Mouse (Mus musculus): ENCODE results near the gene Macc1. TPM values are rescaled to one million over a fixed set of nuclear protein-coding genes. Genes with fewer than 3 reads are reported as not detected.

Macc1 gene
- polyA plus RNA-seq, 1 experiment from 2014 or later, result 0.48 TPM

DNA sequence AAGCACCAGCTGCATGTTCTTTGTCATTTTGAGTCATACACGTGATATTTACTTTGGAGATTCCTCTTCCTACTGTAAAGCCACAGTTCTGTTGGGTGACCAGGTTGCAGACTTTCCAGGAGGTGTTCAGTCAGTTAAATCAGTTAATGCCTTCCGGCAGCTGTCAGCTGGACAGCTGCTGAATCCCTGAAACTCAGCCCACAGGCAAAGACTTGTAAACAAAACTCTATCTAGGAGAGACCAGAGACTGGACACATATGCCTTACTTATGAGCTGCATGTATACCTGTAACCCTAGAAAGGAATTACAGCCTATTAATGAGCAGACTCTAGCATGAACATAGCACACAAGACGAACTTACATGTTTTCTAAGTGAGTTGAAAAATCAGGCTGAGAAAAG, 137.2 kb downstream of the Macc1 start:
- no peak for ATAC-seq (ENCODE audit: low FRiP score)
- Histone ChIP-seq H3K4me2 (replicated peaks) (no peak overlapping the region), H3K9me3 (replicated peaks) (no peaks in the 10 kb centered on the region), H3K27me3 (no peaks in the 10 kb centered on the region), H3K4me1 (no peaks in the 10 kb centered on the region), H3K36me3 (no peaks in the 10 kb centered on the region), H3K4me3 (no peak overlapping the region), H3K9ac (no peak overlapping the region), H3K27ac (no peak overlapping the region)
- WGBS, result 78% methylated on average over 3 of the region's 3 CpGs

GRCm38 (mm10) chr12:119454076-119454475, 140.0 kb downstream of the Macc1 start:
- no peaks in the 10 kb centered on the region for H3K9me3 ChIP-seq (replicated peaks)
- no peak overlapping the region for H3K27ac ChIP-seq
- WGBS, result 22% methylated on average over 1 of the region's 1 CpGs
- H3K27me3 ChIP-seq, result no peaks in the 10 kb centered on the region
- no peak overlapping the region for H3K4me3 ChIP-seq
- H3K36me3 ChIP-seq, result no peaks in the 10 kb centered on the region
- H3K9ac ChIP-seq, result no peak overlapping the region
- no peaks in the 10 kb centered on the region for H3K4me1 ChIP-seq
- no peak overlapping the region for H3K4me2 ChIP-seq (replicated peaks)
- no peak for ATAC-seq (ENCODE audit: low FRiP score)

DNA sequence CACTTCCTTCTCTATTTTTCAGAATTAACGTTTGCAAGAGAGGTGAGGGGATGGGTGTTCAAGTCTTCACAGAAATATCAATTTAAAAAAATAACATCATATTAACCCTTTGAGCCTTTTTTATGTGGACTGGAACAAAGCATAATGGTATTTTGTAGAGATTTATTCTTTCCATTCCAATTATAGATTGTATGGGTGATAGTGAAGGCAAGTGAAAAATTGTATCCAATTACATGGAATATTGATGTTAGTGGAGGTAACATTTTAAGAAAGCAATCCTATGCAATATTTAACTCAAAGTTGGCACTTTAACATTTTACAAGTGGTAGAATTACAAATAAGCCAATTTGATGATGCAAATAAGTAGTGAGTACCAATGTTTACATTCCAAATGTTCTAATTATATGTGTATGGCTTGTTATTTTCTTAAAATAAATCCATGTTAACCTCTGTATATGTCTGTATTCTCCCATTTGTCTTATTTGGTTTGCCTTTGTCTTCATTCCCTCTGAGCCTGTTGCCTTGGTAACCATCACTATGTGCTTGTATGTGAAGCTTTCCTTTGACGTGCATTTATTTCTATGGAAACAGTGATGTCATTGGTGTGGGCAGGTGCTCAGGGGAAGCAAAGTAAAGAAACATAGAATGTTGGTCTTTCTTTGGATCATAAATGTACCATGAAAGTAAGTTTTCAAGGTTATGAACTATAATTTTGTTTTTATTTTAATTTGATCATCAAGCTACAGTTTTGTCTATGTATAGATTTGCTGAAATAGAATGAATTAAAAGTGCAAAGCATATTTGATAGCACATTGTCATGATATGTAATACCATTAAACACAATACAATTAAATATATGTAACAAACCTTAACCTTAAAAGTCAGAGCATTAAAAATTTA, 150.2 kb downstream of the Macc1 start:
- Histone ChIP-seq H3K4me3 (no peak overlapping the region), H3K27ac (no peak overlapping the region), H3K9ac (no peak overlapping the region), H3K4me1 (peaks cover 2% of the 10 kb centered on the region; the same call in 1 of the 2 replicates), H3K27me3 (no peaks in the 10 kb centered on the region), H3K36me3 (no peaks in the 10 kb centered on the region), H3K9me3 (replicated peaks) (no peaks in the 10 kb centered on the region), H3K4me2 (replicated peaks) (no peak overlapping the region)
- WGBS, result 51% methylated on average over 2 of the region's 2 CpGs
- ATAC-seq (ENCODE audit: low FRiP score), result peak; percentile 93

DNA sequence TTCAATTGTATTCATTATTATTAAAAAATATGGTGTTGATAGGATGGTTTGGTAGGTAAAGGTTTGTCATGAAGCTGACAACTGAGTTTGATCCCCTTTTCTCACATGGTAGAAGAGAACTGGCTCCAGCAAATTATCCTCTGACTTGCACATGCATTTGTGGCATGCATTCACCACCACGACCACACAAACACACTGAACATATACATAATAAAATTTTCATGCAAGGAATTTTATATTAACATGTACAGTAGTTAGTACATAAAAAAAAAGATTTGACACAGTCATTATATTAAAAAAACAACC, 150.8 kb downstream of the Macc1 start:
- peak; percentile 58; the same call in 1 of the 2 replicates for ATAC-seq (ENCODE audit: low FRiP score)
- Histone ChIP-seq H3K27ac (no peak overlapping the region), H3K4me3 (no peak overlapping the region), H3K4me1 (peaks cover 2% of the 10 kb centered on the region; the same call in 1 of the 2 replicates), H3K27me3 (no peaks in the 10 kb centered on the region), H3K36me3 (no peaks in the 10 kb centered on the region), H3K9me3 (replicated peaks) (no peaks in the 10 kb centered on the region), H3K4me2 (replicated peaks) (no peak overlapping the region), H3K9ac (no peak overlapping the region)
- 66% methylated on average over 1 of the region's 1 CpGs for WGBS

GRCm38 (mm10) chr12:119467656-119468055, 153.6 kb downstream of the Macc1 start:
- Histone ChIP-seq H3K27ac (no peak overlapping the region), H3K9ac (no peak overlapping the region), H3K4me3 (no peak overlapping the region), H3K27me3 (no peaks in the 10 kb centered on the region), H3K9me3 (replicated peaks) (no peaks in the 10 kb centered on the region), H3K36me3 (no peaks in the 10 kb centered on the region), H3K4me1 (peaks cover 2% of the 10 kb centered on the region; the same call in 1 of the 2 replicates), H3K4me2 (replicated peaks) (no peak overlapping the region)
- ATAC-seq (ENCODE audit: low FRiP score), result no peak
- WGBS, result 67% methylated on average over 1 of the region's 1 CpGs

DNA sequence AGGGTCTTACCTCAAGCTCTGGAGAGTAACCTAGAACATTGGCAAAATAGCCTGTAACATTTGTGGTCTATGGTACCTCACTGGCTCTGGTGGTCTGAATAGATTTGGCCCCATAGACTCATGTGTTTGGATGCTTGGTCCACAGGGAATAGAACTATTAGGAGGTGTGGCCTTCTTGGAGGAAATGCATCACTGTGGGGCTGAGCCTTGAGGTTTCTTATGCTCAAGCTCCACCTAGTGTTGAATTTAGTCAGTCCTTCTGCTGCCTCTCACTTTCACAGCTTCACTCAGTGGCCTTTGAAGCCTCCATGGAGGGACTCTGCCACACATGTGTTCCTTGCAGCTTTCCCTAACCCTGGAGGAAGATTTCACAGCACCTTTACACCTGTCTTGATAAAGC, 156.2 kb downstream of the Macc1 start:
- ATAC-seq (ENCODE audit: low FRiP score), result no peak
- Histone ChIP-seq H3K9ac (no peak overlapping the region), H3K27ac (no peak overlapping the region), H3K4me2 (replicated peaks) (no peak overlapping the region), H3K27me3 (no peaks in the 10 kb centered on the region), H3K4me1 (no peaks in the 10 kb centered on the region), H3K36me3 (no peaks in the 10 kb centered on the region), H3K9me3 (replicated peaks) (no peaks in the 10 kb centered on the region), H3K4me3 (no peak overlapping the region)

GRCm38 (mm10) chr12:119483296-119483695, 169.2 kb downstream of the Macc1 start:
- H3K36me3 ChIP-seq, result no peaks in the 10 kb centered on the region
- no peak overlapping the region for H3K4me3 ChIP-seq
- H3K4me2 ChIP-seq (replicated peaks), result no peak overlapping the region
- no peak overlapping the region for H3K9ac ChIP-seq
- H3K9me3 ChIP-seq (replicated peaks), result no peaks in the 10 kb centered on the region
- no peak overlapping the region for H3K27ac ChIP-seq
- no peaks in the 10 kb centered on the region for H3K4me1 ChIP-seq
- no peak for ATAC-seq (ENCODE audit: low FRiP score)
- 83% methylated on average over 2 of the region's 2 CpGs for WGBS
- H3K27me3 ChIP-seq, result no peaks in the 10 kb centered on the region

- Histone ChIP-seq H3K9ac (no peak overlapping the region), H3K27me3 (no peaks in the 10 kb centered on the region), H3K4me1 (no peaks in the 10 kb centered on the region), H3K27ac (no peak overlapping the region), H3K36me3 (no peaks in the 10 kb centered on the region), H3K4me2 (replicated peaks) (no peak overlapping the region), H3K9me3 (replicated peaks) (no peaks in the 10 kb centered on the region), H3K4me3 (no peak overlapping the region)
- 88% methylated on average over 5 of the region's 5 CpGs for WGBS
- no peak for ATAC-seq (ENCODE audit: low FRiP score)
These were observed 170.0 kb downstream of the Macc1 start for GRCm38 (mm10) chr12:119483922-119484631.

- no peak for ATAC-seq (ENCODE audit: low FRiP score)
- Histone ChIP-seq H3K9ac (no peak overlapping the region), H3K27ac (no peak overlapping the region), H3K4me3 (no peak overlapping the region), H3K4me2 (replicated peaks) (no peak overlapping the region), H3K27me3 (no peaks in the 10 kb centered on the region), H3K9me3 (replicated peaks) (no peaks in the 10 kb centered on the region), H3K4me1 (no peaks in the 10 kb centered on the region), H3K36me3 (no peaks in the 10 kb centered on the region)
These were observed 197.1 kb downstream of the Macc1 start for GRCm38 (mm10) chr12:119511145-119511544.

Other genes starting within 250 kb of the Macc1 start
- gene Itgb8, start 75.5 kb upstream of the Macc1 start, polyA plus RNA-seq (2016; fragmentation: Nextera tagmentation; extraction: Ambion mirVana), result 21.3 and 22.3 TPM in 2 replicates